Comparison of ENCODE assay signal across 8 mouse cellular contexts in genomic region chr4:64200151-64200807, GRCm38 (mm10).
DNase-seq lines count a peak whose midpoint lies in the region; ATAC-seq and TF ChIP-seq lines count a peak whose summit lies in the region.

No protein-coding gene starts in this region.

- peak; percentile 62 for DNase-seq in intestine, embryonic 14.5 days (ENCODE audit: low spot score)
- DNase-seq in brain, embryonic 14.5 days (ENCODE audit: low read depth): peak; percentile 93
- DNase-seq in cerebellum, postnatal 36 days: peak; percentile 96 to 98
- DNase-seq in layer of hippocampus, adult 8-10 months (ENCODE audit: low spot score in 2 of 2): peak; percentile 10 to 52
- DNase-seq in right cerebral cortex, postnatal 10 days (ENCODE audit: low spot score in 2 of 2): peak; percentile 72 to 75
- no peak for DNase-seq in kidney, adult 9 months
- DNase-seq in thymus, postnatal 0 days (ENCODE audit: low spot score): no peak

- WGBS in intestine, embryonic 14.5 days: 56% methylated on average over 3 of the region's 3 CpGs
- 48% methylated on average over 3 of the region's 3 CpGs for WGBS in intestine, embryonic 15.5 days

- H3K9ac ChIP-seq in intestine, embryonic 14.5 days (ENCODE audit: low read length): no peak overlapping the region
- no peak overlapping the region for H3K9ac ChIP-seq in intestine, embryonic 15.5 days

- no peak for TF ChIP-seq POLR2A in brain, embryonic 14.5 days (IDR thresholded peaks at IDR 0.05; ENCODE audit: borderline replicate concordance, extremely low read depth, insufficient read depth, insufficient read length, poor library complexity, severe bottlenecking)

- no peak overlapping the region for H3K4me2 ChIP-seq in intestine, embryonic 14.5 days (ENCODE audit: low read length)
- H3K4me2 ChIP-seq in intestine, embryonic 15.5 days (replicated peaks): no peak overlapping the region

- H3K9me3 ChIP-seq in intestine, embryonic 14.5 days (ENCODE audit: control insufficient read depth, low read length): no peaks in the 10 kb centered on the region
- H3K9me3 ChIP-seq in intestine, embryonic 15.5 days: no peaks in the 10 kb centered on the region

- H3K4me1 ChIP-seq in intestine, embryonic 14.5 days (replicated peaks; ENCODE audit: control insufficient read depth, insufficient read depth, low read length): no peaks in the 10 kb centered on the region
- 0 out of 2 replicates have a peak, but pooled peaks cover 2% of the 10 kb centered on the region for H3K4me1 ChIP-seq in intestine, embryonic 15.5 days (replicated peaks)

- no peaks in the 10 kb centered on the region for H3K36me3 ChIP-seq in intestine, embryonic 14.5 days (ENCODE audit: control insufficient read depth, insufficient read depth, low read length)
- no peaks in the 10 kb centered on the region for H3K36me3 ChIP-seq in intestine, embryonic 15.5 days

- no peak for ATAC-seq in intestine, embryonic 14.5 days (replicated peaks; ENCODE audit: low FRiP score, low TSS enrichment, low read depth)
- ATAC-seq in intestine, embryonic 15.5 days: no peak; the same call in 1 of the 2 replicates

- no peaks in the 10 kb centered on the region for H3K27me3 ChIP-seq in intestine, embryonic 14.5 days (replicated peaks; ENCODE audit: control insufficient read depth, insufficient read depth, low read length)
- H3K27me3 ChIP-seq in intestine, embryonic 15.5 days (replicated peaks): no peaks in the 10 kb centered on the region

- no peak overlapping the region for H3K4me3 ChIP-seq in intestine, embryonic 14.5 days (ENCODE audit: low read depth, low read length)
- no peak overlapping the region for H3K4me3 ChIP-seq in intestine, embryonic 15.5 days (replicated peaks)

- H3K27ac ChIP-seq in intestine, embryonic 14.5 days (ENCODE audit: low read depth): no peak overlapping the region
- H3K27ac ChIP-seq in intestine, embryonic 15.5 days: no peak overlapping the region

- TF ChIP-seq CTCF in brain, embryonic 14.5 days (IDR thresholded peaks at IDR 0.05; ENCODE audit: borderline replicate concordance, extremely low read depth, insufficient read depth, insufficient read length): no peak

Comparison
In these comparisons a context has a peak if more than half of its experiments do, and no peak if none do; other contexts are left out.
1. DNase-seq: peak in intestine, embryonic 14.5 days (single experiment), brain, embryonic 14.5 days (single experiment), cerebellum, postnatal 36 days (2 of 2), layer of hippocampus, adult 8-10 months (2 of 2) and right cerebral cortex, postnatal 10 days (2 of 2); none in kidney, adult 9 months (single experiment) and thymus, postnatal 0 days (single experiment).